Mouse (Mus musculus) kidney, postnatal 10 days (tissue): ENCODE results near the gene Mxd3.

ENCODE experiments used
- DNase-seq: peaks from one replicate; pipeline ENCODE4 v3.0.0; 2021; ENCODE audit warnings: mixed read lengths

The Mxd3 gene

GRCm38 (mm10) chr13:55329683-55330566 lies at the start of gene Mxd3:
TSS of gene Mxd3 (minus strand) at chr13:55329823.
- DNase-seq, result peak; percentile 91

DNA sequence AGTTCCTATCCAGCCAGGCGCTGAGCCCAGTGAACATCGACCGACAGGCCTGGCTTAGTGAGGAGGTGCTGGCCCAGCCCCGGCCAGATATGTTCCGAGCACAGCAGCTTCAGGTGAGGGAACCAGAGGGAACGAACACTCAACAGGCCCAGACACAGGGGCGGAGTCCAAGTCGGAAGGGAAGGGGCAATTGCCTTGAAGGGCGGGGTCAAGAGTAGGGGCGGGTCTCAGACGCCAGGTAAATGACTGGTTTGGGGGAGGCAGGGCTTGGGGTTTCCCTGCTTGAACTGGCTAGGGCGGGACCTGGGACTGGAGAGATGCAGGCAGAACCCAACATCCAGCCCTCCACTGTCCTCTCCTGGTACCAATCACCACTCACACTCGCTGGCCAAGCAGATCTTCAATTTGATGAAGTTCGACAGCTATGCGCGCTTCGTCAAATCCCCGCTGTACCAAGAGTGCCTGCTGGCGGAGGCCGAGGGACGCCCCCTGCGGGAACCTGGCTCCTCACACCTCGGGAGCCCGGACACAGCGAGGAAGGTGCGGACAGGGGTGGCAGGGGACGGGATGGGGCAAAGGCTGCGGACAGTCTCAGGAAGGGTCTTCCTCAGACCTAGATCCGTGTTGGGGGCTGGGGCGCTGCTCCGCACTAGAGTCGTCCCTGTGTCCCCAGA lies 49.4 kb upstream of the Mxd3 start:
- DNase-seq, result peak; percentile 48

GRCm38 (mm10) chr13:55375877-55376276 lies 46.3 kb upstream of the Mxd3 start:
- DNase-seq, result no peak

DNA sequence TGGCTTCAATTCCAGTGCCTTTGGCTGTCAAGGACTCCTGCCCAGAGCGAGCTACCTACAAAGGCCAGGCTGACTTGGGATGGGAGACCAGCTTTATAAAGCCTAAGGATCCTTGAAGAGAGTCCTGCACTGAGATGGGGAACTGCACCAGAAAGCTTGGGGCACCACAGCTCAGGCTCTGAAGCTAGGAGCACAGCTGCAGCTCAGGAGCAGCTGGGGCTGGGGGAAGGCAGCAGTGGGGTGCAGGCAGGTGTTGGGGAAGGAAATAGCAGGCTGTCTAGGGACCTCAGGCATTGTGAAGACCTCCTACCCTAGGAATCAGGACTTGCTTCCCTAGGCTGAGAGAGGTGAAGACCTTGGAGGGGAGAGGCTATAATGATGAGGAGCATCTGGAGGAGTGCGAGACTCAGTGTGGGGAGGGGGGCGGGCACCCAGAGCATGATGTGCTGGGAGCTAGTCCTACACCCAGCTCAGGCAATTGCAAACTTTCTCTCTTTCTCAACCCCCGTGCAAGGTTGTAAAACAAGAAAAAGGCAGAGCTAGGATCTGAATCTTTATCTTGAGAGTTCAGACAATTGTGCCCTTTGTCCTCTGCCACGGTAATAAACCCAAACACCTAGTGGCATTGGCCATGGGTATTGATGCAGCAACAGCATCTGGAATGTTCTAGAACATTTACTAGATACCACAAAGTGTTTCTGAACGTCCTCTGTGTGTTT lies 44.7 kb upstream of the Mxd3 start:
- no peak for DNase-seq

DNA sequence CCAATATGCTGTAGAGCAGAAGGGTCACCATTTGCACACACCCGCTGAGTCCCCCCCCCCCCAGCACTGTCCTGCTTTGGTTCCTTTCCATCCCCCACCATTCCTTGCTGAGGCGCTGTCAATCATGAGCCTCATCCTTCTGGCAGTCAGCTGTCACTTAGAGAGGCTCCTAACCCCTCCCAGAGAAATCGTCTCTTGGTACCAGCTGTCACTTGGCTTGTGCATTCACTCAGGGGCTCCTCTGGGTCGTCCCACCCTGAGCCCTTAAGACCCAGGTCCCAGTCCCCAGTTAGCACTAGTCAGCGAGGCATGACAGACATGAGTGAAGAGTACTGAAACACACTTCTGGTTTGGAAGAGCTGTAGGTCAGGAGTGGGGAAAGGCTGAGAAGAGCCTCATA lies 42.1 kb upstream of the Mxd3 start:
- DNase-seq, result no peak

DNA sequence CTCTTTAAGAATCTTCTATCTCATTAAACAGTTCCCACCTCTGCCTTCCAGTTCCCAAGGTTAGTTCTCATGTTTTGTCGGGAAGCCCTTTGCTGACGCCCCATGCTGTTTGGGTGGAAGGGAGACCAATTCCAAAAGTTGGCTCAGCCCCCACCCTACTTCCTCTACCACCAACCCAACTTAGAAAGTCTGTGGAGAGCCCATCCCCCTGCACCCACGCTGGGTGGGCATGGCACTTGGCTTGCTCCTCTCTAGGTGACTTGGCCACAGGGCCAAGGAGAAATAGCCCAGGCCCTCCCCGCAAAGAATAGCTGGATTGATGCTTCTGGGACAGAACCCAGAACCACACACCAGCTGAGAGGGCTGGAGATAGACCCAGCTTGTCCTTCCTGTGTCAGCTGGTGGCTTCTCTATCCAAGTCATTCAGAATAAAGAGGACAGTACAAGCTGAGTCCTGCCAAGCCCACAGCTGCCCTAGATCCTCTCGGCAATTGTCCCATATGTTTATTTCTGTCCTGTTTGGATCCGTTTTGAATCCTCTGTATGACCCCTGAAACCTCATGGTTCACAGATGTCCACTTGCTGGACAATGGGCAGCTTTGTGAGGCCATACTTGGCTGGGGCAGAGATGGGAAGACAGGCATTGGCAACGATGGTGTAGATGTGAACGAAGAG lies 41.5 kb upstream of the Mxd3 start:
- DNase-seq, result no peak

- DNase-seq, result peak; percentile 66
Observed at GRCm38 (mm10) chr13:55370234-55370633, 40.6 kb upstream of the Mxd3 start.

DNA sequence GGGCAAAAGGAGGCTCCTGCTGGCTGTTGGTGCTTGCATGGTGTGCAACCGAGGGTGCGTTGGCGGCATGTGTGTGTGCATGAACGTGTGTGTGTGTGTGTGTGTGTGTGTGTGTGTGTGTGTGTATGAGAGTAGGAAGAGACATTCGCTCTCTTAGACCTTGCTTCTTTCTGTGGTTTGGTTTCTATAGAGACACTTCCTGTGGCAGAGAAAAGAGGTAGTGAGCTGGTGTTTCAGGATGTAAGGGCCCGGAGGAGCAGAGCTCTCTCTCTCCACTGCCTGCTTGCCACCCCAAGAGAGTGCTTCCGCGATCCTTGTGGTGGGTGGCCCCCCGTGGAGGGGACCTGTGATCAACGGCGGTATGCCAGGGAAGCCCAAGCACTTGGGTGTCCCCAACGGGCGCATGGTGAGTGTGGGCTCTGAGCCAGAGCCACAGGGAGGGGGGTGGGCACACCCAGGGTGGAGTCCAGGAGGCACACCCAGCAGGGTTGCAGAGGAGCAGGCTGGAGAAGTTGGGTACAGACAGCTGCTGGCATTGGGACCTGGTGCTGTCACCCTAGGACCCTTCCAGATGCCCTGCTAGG lies 40.0 kb upstream of the Mxd3 start, which contains the start of gene Rgs14:
TSS of gene Rgs14 (plus strand) at position 202 of the 584 bp plus-strand sequence.
- peak; percentile 24 for DNase-seq

DNA sequence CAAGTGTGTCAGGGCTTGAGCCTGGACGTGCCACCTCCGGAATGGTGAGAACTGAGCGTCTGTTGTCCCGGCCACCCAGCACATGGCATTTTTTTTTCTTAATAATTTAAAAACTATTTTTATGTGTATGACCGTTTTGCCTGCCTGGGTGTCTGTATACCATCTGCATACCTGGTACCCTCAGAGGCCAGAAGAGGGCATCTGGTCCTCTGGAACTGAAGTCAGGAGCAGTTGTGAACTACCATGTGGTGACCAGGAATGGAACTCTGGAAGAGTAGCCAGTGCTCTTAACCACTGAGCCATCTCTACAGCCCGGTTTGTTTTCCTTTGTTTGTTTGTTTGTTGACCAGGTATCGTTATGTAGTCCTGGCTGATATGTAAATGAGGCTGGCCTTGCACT lies 38.8 kb upstream of the Mxd3 start:
- DNase-seq, result no peak

GRCm38 (mm10) chr13:55362453-55363060 lies 32.9 kb upstream of the Mxd3 start, which contains the start of gene Lman2:
TSS of gene Lman2 (minus strand) at chr13:55362783.
- DNase-seq, result peak; percentile 97

GRCm38 (mm10) chr13:55361974-55362452 lies 32.4 kb upstream of the Mxd3 start:
- no peak for DNase-seq

- no peak for DNase-seq
Observed at GRCm38 (mm10) chr13:55361145-55361544, 31.5 kb upstream of the Mxd3 start.

DNA sequence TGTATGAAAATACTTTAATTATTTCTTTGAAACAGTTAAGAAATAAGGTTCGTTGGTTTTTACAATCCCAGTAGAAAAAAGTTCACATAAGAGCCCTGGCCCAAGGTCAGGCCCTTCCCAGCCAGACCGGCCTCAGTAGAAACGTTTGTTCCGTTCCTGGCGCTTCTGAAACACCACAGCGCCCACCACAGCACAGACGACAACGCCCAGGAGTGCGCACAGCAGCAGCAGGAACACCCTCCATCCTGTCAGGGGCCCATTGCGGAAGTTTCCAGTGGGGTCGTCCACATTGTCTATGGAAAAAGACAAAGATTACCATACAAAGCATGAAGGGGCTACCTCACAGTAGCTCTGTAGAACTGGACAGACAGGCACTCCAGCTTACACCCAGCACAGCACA lies 17.1 kb upstream of the Mxd3 start:
- no peak for DNase-seq

DNA sequence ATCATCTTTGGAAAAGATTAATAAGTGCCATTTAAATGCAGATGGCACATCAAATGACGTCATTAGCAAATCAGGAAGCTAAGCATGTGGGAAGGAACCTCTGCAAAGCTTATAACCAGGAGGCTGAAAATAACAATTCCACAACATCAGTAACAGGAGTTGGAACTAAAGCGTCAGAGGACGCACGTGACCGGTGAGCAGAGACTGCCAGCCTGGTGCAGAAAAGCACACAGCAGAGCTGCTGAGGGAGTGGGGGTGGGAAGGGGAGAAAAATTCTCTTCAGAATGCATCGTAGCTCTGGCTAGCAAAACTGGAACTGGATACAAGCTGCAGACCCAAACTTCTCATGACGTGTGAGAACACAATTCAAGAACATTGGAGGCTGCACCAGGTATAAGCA lies 14.7 kb upstream of the Mxd3 start:
- no peak for DNase-seq

GRCm38 (mm10) chr13:55342469-55342868 lies 12.8 kb upstream of the Mxd3 start:
- DNase-seq, result no peak

GRCm38 (mm10) chr13:55339259-55339658 lies 9.6 kb upstream of the Mxd3 start:
- no peak for DNase-seq

DNA sequence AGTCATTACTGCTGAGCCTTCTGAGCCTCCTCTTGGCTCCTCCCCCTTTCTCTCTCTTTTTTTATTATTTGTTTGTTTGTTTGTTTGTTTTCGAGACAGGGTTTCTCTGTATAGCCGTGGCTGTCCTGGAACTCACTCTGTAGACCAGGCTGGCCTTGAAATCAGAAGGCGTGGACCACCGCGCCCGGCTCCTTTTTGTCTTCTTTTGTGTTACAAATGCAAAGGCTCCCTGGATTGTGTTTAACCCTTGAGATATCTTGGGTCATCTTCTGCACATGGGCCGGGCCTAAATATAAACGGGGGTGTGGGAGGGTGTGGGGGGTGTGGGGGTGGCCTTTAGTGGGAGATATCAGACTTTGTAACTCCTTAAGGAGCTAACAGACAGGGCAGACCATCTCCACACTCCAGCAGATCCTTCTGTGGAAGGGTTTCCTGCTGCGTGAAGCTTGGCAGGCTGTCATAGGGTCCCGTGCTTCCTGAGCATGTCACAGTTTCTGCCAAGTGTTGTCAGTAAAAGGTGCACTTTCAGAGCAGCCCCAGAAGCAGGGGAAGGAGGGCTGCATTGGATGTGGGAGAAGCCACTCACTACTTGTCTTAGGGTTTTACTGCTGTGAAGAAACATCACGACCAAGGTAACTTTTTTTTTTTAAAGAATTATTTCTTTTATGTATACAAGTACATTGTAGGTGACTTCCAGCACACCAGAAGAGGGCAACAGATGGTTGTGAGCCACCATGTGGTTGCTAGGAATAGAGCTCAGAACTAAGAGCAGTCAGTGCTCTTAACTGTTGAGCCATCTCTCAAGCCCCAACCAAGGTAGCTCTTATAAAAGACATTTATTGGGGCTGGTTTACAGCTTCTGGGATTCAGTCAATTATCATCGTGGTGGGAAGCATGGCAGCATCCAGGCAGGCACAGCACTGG lies 8.8 kb upstream of the Mxd3 start:
- no peak for DNase-seq

DNA sequence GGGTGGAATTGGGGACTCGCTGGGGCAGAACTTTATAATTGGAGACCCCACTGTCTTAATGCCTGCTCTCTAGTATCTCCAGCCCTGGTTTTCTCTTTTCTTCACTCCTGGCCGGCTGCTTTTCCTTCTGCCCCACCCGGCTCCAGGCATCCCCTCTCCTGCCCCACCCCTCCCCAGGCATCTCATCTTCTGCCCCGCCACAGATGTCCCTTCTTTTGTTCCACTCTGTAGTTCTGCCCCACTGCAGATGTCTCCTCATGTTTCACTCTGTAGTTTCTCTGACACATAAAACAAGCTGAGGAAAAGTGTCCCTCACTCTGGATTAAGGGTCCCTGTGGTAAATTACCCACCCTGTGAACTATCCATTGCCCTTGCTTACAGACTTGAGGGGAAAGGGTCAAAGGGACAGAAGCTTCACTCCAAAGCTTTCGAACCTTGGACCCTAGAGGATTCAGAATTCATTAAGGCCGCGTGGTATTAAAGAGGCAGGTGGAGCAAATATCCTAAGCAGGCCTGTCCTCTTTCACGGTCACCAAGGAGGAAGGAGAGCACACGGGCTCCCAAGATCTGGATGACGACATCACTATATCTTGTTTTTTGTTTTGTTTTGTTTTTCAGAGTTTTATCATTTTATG lies 7.8 kb upstream of the Mxd3 start:
- DNase-seq, result no peak

DNA sequence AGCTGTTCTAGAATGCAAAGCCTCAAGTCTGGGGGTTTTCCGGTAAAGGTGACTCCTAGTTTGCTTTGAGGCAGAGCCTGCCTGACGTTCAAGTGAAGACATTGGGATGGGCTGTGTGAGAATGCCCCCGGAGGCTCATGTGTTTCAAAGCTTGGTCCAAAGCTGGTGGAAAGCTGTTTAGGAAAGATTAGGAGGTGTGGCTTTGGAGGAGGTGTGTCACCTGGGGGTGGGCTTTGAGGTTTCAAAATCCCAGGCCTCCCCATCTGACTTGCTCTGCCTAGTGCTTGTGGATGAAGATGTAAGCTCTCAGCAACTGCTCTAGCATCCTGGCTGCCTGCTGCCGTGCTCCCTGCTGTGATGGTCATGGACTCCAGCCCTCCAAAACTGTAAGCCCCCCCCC lies 6.1 kb upstream of the Mxd3 start:
- DNase-seq, result no peak

- DNase-seq, result no peak
Observed at GRCm38 (mm10) chr13:55332331-55332730, 2.7 kb upstream of the Mxd3 start.
